Mouse (Mus musculus): ENCODE results near the gene Dcxr. TPM values are rescaled to one million over a fixed set of nuclear protein-coding genes. Genes with fewer than 3 reads are reported as not detected.

The Dcxr gene
- polyA plus RNA-seq, 1 experiment, result 3.7 TPM

- Histone ChIP-seq H3K27me3 (ENCODE audit: control insufficient read depth, insufficient read depth, low read length) (no peaks in the 10 kb centered on the region), H3K4me1 (ENCODE audit: control insufficient read depth, insufficient read depth, low read length) (peaks cover 16% of the 10 kb centered on the region), H3K36me3 (ENCODE audit: control insufficient read depth, insufficient read depth, low read length) (no peaks in the 10 kb centered on the region), H3K27ac (ENCODE audit: control insufficient read depth, insufficient read depth, low read depth, low read length) (no peak overlapping the region), H3K4me3 (ENCODE audit: control insufficient read depth, low read depth, low read length) (no peak overlapping the region)
- TF ChIP-seq CTCF (IDR thresholded peaks at IDR 0.05; ENCODE audit: control insufficient read depth, insufficient read depth, insufficient replicate concordance, low read depth, low read length) (peak; percentile 91; the same call in 1 of the 2 replicates), POLR2A (IDR thresholded peaks at IDR 0.05; ENCODE audit: control insufficient read depth, low read depth, low read length) (no peak)
Measured at GRCm38 (mm10) chr11:120720450-120720849, 6.6 kb downstream of the Dcxr start.

GRCm38 (mm10) chr11:120719841-120720376, 7.2 kb downstream of the Dcxr start:
- TF ChIP-seq CTCF (IDR thresholded peaks at IDR 0.05; ENCODE audit: control insufficient read depth, insufficient read depth, insufficient replicate concordance, low read depth, low read length) (no peak), POLR2A (IDR thresholded peaks at IDR 0.05; ENCODE audit: control insufficient read depth, low read depth, low read length) (no peak)
- Histone ChIP-seq H3K27ac (ENCODE audit: control insufficient read depth, insufficient read depth, low read depth, low read length) (no peak overlapping the region), H3K36me3 (ENCODE audit: control insufficient read depth, insufficient read depth, low read length) (no peaks in the 10 kb centered on the region), H3K27me3 (ENCODE audit: control insufficient read depth, insufficient read depth, low read length) (no peaks in the 10 kb centered on the region), H3K4me3 (ENCODE audit: control insufficient read depth, low read depth, low read length) (no peak overlapping the region), H3K4me1 (ENCODE audit: control insufficient read depth, insufficient read depth, low read length) (peaks cover 16% of the 10 kb centered on the region)

GRCm38 (mm10) chr11:120719242-120719641, 7.8 kb downstream of the Dcxr start:
- H3K36me3 ChIP-seq (ENCODE audit: control insufficient read depth, insufficient read depth, low read length), result no peaks in the 10 kb centered on the region
- no peak for TF ChIP-seq CTCF (IDR thresholded peaks at IDR 0.05; ENCODE audit: control insufficient read depth, insufficient read depth, insufficient replicate concordance, low read depth, low read length)
- no peak for TF ChIP-seq POLR2A (IDR thresholded peaks at IDR 0.05; ENCODE audit: control insufficient read depth, low read depth, low read length)
- H3K27ac ChIP-seq (ENCODE audit: control insufficient read depth, insufficient read depth, low read depth, low read length), result no peak overlapping the region
- no peaks in the 10 kb centered on the region for H3K27me3 ChIP-seq (ENCODE audit: control insufficient read depth, insufficient read depth, low read length)
- H3K4me1 ChIP-seq (ENCODE audit: control insufficient read depth, insufficient read depth, low read length), result peaks cover 18% of the 10 kb centered on the region
- no peak overlapping the region for H3K4me3 ChIP-seq (ENCODE audit: control insufficient read depth, low read depth, low read length)

GRCm38 (mm10) chr11:120715131-120715530, 11.9 kb downstream of the Dcxr start:
- Histone ChIP-seq H3K36me3 (ENCODE audit: control insufficient read depth, insufficient read depth, low read length) (no peaks in the 10 kb centered on the region), H3K27ac (ENCODE audit: control insufficient read depth, insufficient read depth, low read depth, low read length) (no peak overlapping the region), H3K4me1 (ENCODE audit: control insufficient read depth, insufficient read depth, low read length) (peaks cover 22% of the 10 kb centered on the region), H3K27me3 (ENCODE audit: control insufficient read depth, insufficient read depth, low read length) (no peaks in the 10 kb centered on the region), H3K4me3 (ENCODE audit: control insufficient read depth, low read depth, low read length) (no peak overlapping the region)
- no peak for TF ChIP-seq POLR2A (IDR thresholded peaks at IDR 0.05; ENCODE audit: control insufficient read depth, low read depth, low read length)
- TF ChIP-seq CTCF (IDR thresholded peaks at IDR 0.05; ENCODE audit: control insufficient read depth, insufficient read depth, insufficient replicate concordance, low read depth, low read length), result no peak

- no peak overlapping the region for H3K27ac ChIP-seq (ENCODE audit: control insufficient read depth, insufficient read depth, low read depth, low read length)
- no peaks in the 10 kb centered on the region for H3K27me3 ChIP-seq (ENCODE audit: control insufficient read depth, insufficient read depth, low read length)
- H3K4me3 ChIP-seq (ENCODE audit: control insufficient read depth, low read depth, low read length), result peak overlapping the region; percentile 88; the same call in 1 of the 2 replicates
- no peaks in the 10 kb centered on the region for H3K36me3 ChIP-seq (ENCODE audit: control insufficient read depth, insufficient read depth, low read length)
- TF ChIP-seq POLR2A (IDR thresholded peaks at IDR 0.05; ENCODE audit: control insufficient read depth, low read depth, low read length) (no peak), CTCF (IDR thresholded peaks at IDR 0.05; ENCODE audit: control insufficient read depth, insufficient read depth, insufficient replicate concordance, low read depth, low read length) (no peak)
- peaks cover 22% of the 10 kb centered on the region for H3K4me1 ChIP-seq (ENCODE audit: control insufficient read depth, insufficient read depth, low read length)
Measured at GRCm38 (mm10) chr11:120714546-120714945, 12.5 kb downstream of the Dcxr start.

- no peak; the same call in 1 of the 2 replicates for TF ChIP-seq CTCF (IDR thresholded peaks at IDR 0.05; ENCODE audit: control insufficient read depth, insufficient read depth, insufficient replicate concordance, low read depth, low read length)
- TF ChIP-seq POLR2A (IDR thresholded peaks at IDR 0.05; ENCODE audit: control insufficient read depth, low read depth, low read length), result peak; percentile 66; the same call in 1 of the 2 replicates
Measured at GRCm38 (mm10) chr11:120713580-120714518, 13.2 kb downstream of the Dcxr start, which contains the start of the genes Cenpx and Lrrc45. Cenpx (minus strand) TSS chr11:120713738. Lrrc45 (plus strand) TSS chr11:120713925.

More at GRCm38 (mm10) chr11:120713580-120714518, 13.2 kb downstream of the Dcxr start, which contains the start of the genes Cenpx and Lrrc45:
- peak within 1 kb of the TSS; percentile 57 for H3K27ac ChIP-seq (ENCODE audit: control insufficient read depth, insufficient read depth, low read depth, low read length)
- H3K4me3 ChIP-seq (ENCODE audit: control insufficient read depth, low read depth, low read length), result peak within 1 kb of the TSS; percentile 88
- H3K27me3 ChIP-seq (ENCODE audit: control insufficient read depth, insufficient read depth, low read length), result no peaks in the 10 kb centered on the region
- H3K4me1 ChIP-seq (ENCODE audit: control insufficient read depth, insufficient read depth, low read length), result peaks cover 22% of the 10 kb centered on the region
- no peaks in the 10 kb centered on the region for H3K36me3 ChIP-seq (ENCODE audit: control insufficient read depth, insufficient read depth, low read length)

All from testis, adult 2 months (tissue).